Mouse (Mus musculus) MEL (cell line): ENCODE results near the gene 1700025G04Rik.
A peak's percentile ranks its signal among the peaks of the same experiment; 100 is the strongest.

Experiments used
- CTCF ChIP-seq, 3 experiments: IDR thresholded peaks in 2 of 3; conservative IDR thresholded peaks in 1 of 3; 2 replicates each; pipeline ENCODE4 v1.5.1; 2011 to 2012; ENCODE audit warnings: low read length in 3 of 3, low read depth in 2 of 3, mild to moderate bottlenecking in 2 of 3, improper control_type of control experiment in 1 of 3, inconsistent platforms in 1 of 3, mixed read lengths in 1 of 3, moderate library complexity in 1 of 3; ENCODE audit not compliant: control insufficient read depth in 1 of 3, insufficient read depth in 1 of 3, poor library complexity in 1 of 3, severe bottlenecking in 1 of 3
- EP300 ChIP-seq, 2 experiments: IDR thresholded peaks; 2 replicates each; pipeline ENCODE4 v1.6.1; 2011; ENCODE audit warnings: improper control_type of control experiment in 2 of 2, low read length in 2 of 2, low read depth in 1 of 2, mild to moderate bottlenecking in 1 of 2
- GATA1 ChIP-seq: IDR thresholded peaks from 2 replicates; pipeline ENCODE4 v1.6.1; 2011; ENCODE audit warnings: low read depth, low read length, improper control_type of control experiment
- HCFC1 ChIP-seq: IDR thresholded peaks from 2 replicates; pipeline ENCODE4 v1.6.1; 2012; ENCODE audit warnings: low read depth, mild to moderate bottlenecking, inconsistent platforms, low read length, improper control_type of control experiment, moderate library complexity
- MAFK ChIP-seq: IDR thresholded peaks from 2 replicates; pipeline ENCODE4 v1.6.1; 2011; ENCODE audit warnings: low read depth, mild to moderate bottlenecking, low read length, improper control_type of control experiment, borderline replicate concordance
- MAX ChIP-seq: IDR thresholded peaks from 2 replicates; pipeline ENCODE4 v1.6.1; 2011; ENCODE audit warnings: low read length, improper control_type of control experiment
- MYC ChIP-seq: IDR thresholded peaks from 2 replicates; pipeline ENCODE4 v1.6.1; 2011; ENCODE audit warnings: low read depth, mild to moderate bottlenecking, low read length, improper control_type of control experiment, moderate library complexity
- SMC3 ChIP-seq: IDR thresholded peaks from 2 replicates; pipeline ENCODE4 v1.6.1; 2011; ENCODE audit warnings: low read depth, low read length, improper control_type of control experiment
- TAL1 ChIP-seq: IDR thresholded peaks from 2 replicates; pipeline ENCODE4 v1.6.1; 2012; ENCODE audit warnings: mild to moderate bottlenecking, inconsistent platforms, low read length, moderate library complexity, mixed read lengths
- UBTF ChIP-seq: IDR thresholded peaks from 2 replicates; pipeline ENCODE4 v1.6.1; 2012; ENCODE audit warnings: low read depth, mild to moderate bottlenecking, inconsistent platforms, low read length, improper control_type of control experiment, moderate library complexity, borderline replicate concordance; ENCODE audit not compliant: insufficient read depth
- ZMIZ1 ChIP-seq: IDR thresholded peaks from 2 replicates; pipeline ENCODE4 v1.6.1; 2012; ENCODE audit warnings: low read depth, mild to moderate bottlenecking, inconsistent platforms, low read length, improper control_type of control experiment, moderate library complexity

- TF ChIP-seq SMC3 = no peak
- TF ChIP-seq GATA1 = peak; percentile 58
- no peak for TF ChIP-seq CTCF (IDR thresholded peaks at IDR 0.05 in 2 of 3, conservative IDR thresholded peaks at IDR 0.05 in 1 of 3; ENCODE audit: control insufficient read depth in 1 of 3, insufficient read depth in 1 of 3, low read depth in 2 of 3, low read length in 3 of 3, poor library complexity in 1 of 3, severe bottlenecking in 1 of 3)
- TF ChIP-seq HCFC1 = no peak
- no peak for TF ChIP-seq MYC
- no peak for TF ChIP-seq MAFK
- no peak for TF ChIP-seq ZMIZ1
- no peak for TF ChIP-seq UBTF
- TF ChIP-seq EP300 (IDR thresholded peaks at IDR 0.05; ENCODE audit: low read depth in 1 of 2, low read length in 2 of 2) = peak; percentile 44 to 72
- TF ChIP-seq TAL1 = 0 out of 2 replicates have a peak, but pooled peaks have one; percentile 14
- no peak for TF ChIP-seq MAX
These were observed 149.9 kb downstream of the 1700025G04Rik start for GRCm38 (mm10) chr1:151939987-151940386.
